Mouse (Mus musculus) right cerebral cortex, postnatal 25 days (tissue): ENCODE measurements around the gene Ap3b1.

Experiments used
- DNase-seq: peaks from one replicate; pipeline ENCODE4 v3.0.0; 2022

The Ap3b1 gene

DNA sequence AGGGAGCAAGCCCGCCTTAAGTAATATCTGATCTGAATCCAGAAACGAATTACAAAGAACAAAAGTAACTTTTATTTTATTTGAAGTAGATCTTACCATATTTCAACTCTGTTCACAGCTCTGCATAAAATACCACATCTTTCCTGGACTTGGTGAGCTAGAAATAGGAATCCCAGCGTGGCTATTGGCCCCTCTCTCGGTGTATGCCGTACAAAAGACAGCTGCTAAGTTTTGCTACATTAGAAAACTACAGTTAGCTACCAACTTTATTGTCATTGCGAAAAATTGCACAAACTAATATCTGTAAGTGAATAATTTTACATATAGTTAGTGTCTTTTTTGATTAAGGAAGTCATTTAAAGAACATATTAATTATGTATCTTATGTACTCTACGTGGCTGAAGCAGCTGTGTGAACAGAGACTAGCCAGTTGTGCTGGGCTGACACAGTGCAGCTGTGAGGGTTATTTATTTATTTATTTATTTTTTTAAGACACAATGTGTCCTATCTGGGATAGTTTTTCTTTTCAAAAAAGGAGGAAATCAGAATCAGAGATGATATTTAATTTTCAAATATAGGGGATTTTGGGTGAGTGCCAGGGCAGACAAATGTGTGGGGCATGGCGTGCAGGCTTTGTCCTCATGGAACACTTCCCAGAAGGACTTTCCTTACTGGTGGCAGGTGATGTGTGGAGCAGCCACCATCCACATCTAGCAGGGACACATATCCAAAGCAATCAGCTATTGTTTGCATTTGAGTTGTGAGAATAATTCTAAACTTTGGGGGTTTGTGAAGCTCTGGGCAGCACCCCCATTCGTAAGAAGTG is 248.5 kb downstream of the Ap3b1 start:
- no peak for DNase-seq

- DNase-seq: no peak
Observed at GRCm38 (mm10) chr13:94607861-94608223, 249.1 kb downstream of the Ap3b1 start.

GRCm38 (mm10) chr13:94608420-94608831 is 249.7 kb downstream of the Ap3b1 start:
- DNase-seq: no peak

- no peak for DNase-seq
Observed at GRCm38 (mm10) chr13:94608947-94609346, 250.2 kb downstream of the Ap3b1 start.
